Mouse (Mus musculus): ENCODE data around the gene Sstr2.

GRCm38 (mm10) chr11:113668857-113669256 is 49.7 kb downstream of the Sstr2 start:
- no peak for TF ChIP-seq CTCF (IDR thresholded peaks at IDR 0.05 in 2 of 3, conservative IDR thresholded peaks at IDR 0.05 in 1 of 3; ENCODE audit: control insufficient read depth in 1 of 3, insufficient read depth in 1 of 3, low read depth in 2 of 3, low read length in 3 of 3, poor library complexity in 1 of 3, severe bottlenecking in 1 of 3)
- TF ChIP-seq POLR2A (IDR thresholded peaks at IDR 0.05; ENCODE audit: control insufficient read depth in 1 of 2, insufficient read depth in 1 of 2, low read depth in 1 of 2, low read length in 2 of 2, poor library complexity in 1 of 2): no peak
- TF ChIP-seq RAD21 (IDR thresholded peaks at IDR 0.05; ENCODE audit: low read depth, low read length): no peak
- TF ChIP-seq HCFC1 (IDR thresholded peaks at IDR 0.05; ENCODE audit: low read depth, low read length): no peak
- TF ChIP-seq RCOR1 (IDR thresholded peaks at IDR 0.05; ENCODE audit: low read depth, low read length): no peak
- TF ChIP-seq ZMIZ1 (IDR thresholded peaks at IDR 0.05; ENCODE audit: low read depth, low read length): no peak
- no peak for TF ChIP-seq CHD1 (IDR thresholded peaks at IDR 0.05; ENCODE audit: low read depth, low read length)
- no peak for TF ChIP-seq TBP (IDR thresholded peaks at IDR 0.05; ENCODE audit: low read depth, low read length)
- TF ChIP-seq ZKSCAN1 (IDR thresholded peaks at IDR 0.05; ENCODE audit: low read depth, low read length): no peak
- TF ChIP-seq GATA1 (IDR thresholded peaks at IDR 0.05; ENCODE audit: low read depth, low read length): no peak
- no peak for TF ChIP-seq KAT2A (conservative IDR thresholded peaks at IDR 0.05; ENCODE audit: low read depth, low read length)

Measured in MEL (cell line).